Mouse (Mus musculus) myocyte (in vitro differentiated cells): ENCODE data around the gene B230217C12Rik.

Experiments
- E2F4 ChIP-seq: IDR thresholded peaks from one replicate; pipeline ENCODE4 v1.6.1; 2011; ENCODE audit warnings: mild to moderate bottlenecking, control low read depth, moderate library complexity; ENCODE audit not compliant: insufficient read depth
- MAX ChIP-seq: IDR thresholded peaks from one replicate; pipeline ENCODE4 v1.6.1; 2011; ENCODE audit warnings: low read depth, mild to moderate bottlenecking, control low read depth
- MYOD1 ChIP-seq, 3 experiments: IDR thresholded peaks; one replicate each; pipeline ENCODE4 v1.6.1; 2011; ENCODE audit warnings: control low read depth in 2 of 3, low read depth in 2 of 3, mild to moderate bottlenecking in 2 of 3, moderate library complexity in 1 of 3; ENCODE audit not compliant: insufficient read length in 2 of 3, control insufficient read depth in 1 of 3
- POLR2A ChIP-seq: IDR thresholded peaks from one replicate; pipeline ENCODE4 v1.6.1; 2011; ENCODE audit warnings: low read depth, mild to moderate bottlenecking, control low read depth, moderate library complexity; ENCODE audit not compliant: insufficient read length
- POLR2AphosphoS2 ChIP-seq: IDR thresholded peaks from one replicate; pipeline ENCODE4 v1.6.1; 2011; ENCODE audit warnings: low read depth, control low read depth; ENCODE audit not compliant: insufficient read length
- REST ChIP-seq: IDR thresholded peaks from one replicate; pipeline ENCODE4 v1.6.1; 2011; ENCODE audit warnings: mild to moderate bottlenecking, control low read depth, moderate library complexity; ENCODE audit not compliant: insufficient read depth, insufficient read length
- SRF ChIP-seq: IDR thresholded peaks from one replicate; pipeline ENCODE4 v1.6.1; 2011; ENCODE audit warnings: low read depth; ENCODE audit not compliant: control insufficient read depth, insufficient read length
- USF1 ChIP-seq: IDR thresholded peaks from one replicate; pipeline ENCODE4 v1.6.1; 2011; ENCODE audit warnings: low read depth, mild to moderate bottlenecking, control low read depth, moderate library complexity

GRCm38 (mm10) chr11:97829365-97829764, 11.2 kb upstream of the B230217C12Rik start:
- TF ChIP-seq POLR2A (no peak), MAX (no peak), USF1 (no peak), REST (no peak), E2F4 (no peak), SRF (no peak), POLR2AphosphoS2 (no peak), MYOD1 (IDR thresholded peaks at IDR 0.05; ENCODE audit: control insufficient read depth in 1 of 3, insufficient read length in 2 of 3, low read depth in 2 of 3) (no peak)
